Mouse (Mus musculus): ENCODE results near the gene Ltv1.

- TF ChIP-seq HCFC1 (IDR thresholded peaks at IDR 0.05; ENCODE audit: borderline replicate concordance, insufficient read depth, low read length) (no peak), CHD2 (IDR thresholded peaks at IDR 0.05; ENCODE audit: low read depth, low read length) (no peak), MAFK (IDR thresholded peaks at IDR 0.05; ENCODE audit: insufficient read depth, low read depth, low read length) (no peak), ZNF384 (IDR thresholded peaks at IDR 0.05; ENCODE audit: low read depth, low read length) (no peak), ZC3H11A (IDR thresholded peaks at IDR 0.05; ENCODE audit: borderline replicate concordance, low read depth, low read length) (no peak)
These were observed 16.5 kb upstream of the Ltv1 start for GRCm38 (mm10) chr10:13209506-13209905.
